Mouse (Mus musculus): Measurements from ENCODE around the gene Ifnl2.
"Not testable (repeated sequence)": the region's sequence is repeated elsewhere in the genome, so short reads cannot be mapped to it uniquely, and the experiment has no call there.

The Ifnl2 gene

GRCm38 (mm10) chr7:28510405-28510974 is at the start of gene Ifnl2:
Gene Ifnl2, minus strand, starts transcription at chr7:28510455.
- DNase-seq (ENCODE audit: low read depth, low spot score): not testable (repeated sequence)

- DNase-seq (ENCODE audit: low read depth, low spot score): no peak
These were observed 48.2 kb upstream of the Ifnl2 start for GRCm38 (mm10) chr7:28558486-28558885.

- DNase-seq (ENCODE audit: low read depth, low spot score): no peak
These were observed 47.5 kb upstream of the Ifnl2 start for GRCm38 (mm10) chr7:28557708-28558107.

DNA sequence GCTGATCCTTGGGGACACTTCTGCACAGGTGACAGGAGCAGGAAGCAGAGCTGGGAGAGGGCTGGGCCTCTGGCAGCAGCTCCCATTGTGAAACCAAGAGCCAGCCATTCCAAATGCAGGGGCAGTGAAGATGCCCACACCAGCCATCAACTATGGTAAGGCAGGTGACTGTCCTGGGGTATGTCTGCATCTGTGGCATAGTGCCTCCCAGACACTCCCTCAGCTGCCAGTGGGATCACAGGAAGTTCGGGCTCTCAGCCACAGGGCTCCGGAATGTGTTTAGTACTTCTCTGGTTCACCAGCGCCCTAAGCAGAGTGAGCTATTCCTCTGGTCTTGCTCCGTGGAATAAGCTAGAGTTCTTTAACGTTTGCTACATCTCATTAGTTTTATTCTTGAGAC is 46.8 kb upstream of the Ifnl2 start:
- DNase-seq (ENCODE audit: low read depth, low spot score): no peak

DNA sequence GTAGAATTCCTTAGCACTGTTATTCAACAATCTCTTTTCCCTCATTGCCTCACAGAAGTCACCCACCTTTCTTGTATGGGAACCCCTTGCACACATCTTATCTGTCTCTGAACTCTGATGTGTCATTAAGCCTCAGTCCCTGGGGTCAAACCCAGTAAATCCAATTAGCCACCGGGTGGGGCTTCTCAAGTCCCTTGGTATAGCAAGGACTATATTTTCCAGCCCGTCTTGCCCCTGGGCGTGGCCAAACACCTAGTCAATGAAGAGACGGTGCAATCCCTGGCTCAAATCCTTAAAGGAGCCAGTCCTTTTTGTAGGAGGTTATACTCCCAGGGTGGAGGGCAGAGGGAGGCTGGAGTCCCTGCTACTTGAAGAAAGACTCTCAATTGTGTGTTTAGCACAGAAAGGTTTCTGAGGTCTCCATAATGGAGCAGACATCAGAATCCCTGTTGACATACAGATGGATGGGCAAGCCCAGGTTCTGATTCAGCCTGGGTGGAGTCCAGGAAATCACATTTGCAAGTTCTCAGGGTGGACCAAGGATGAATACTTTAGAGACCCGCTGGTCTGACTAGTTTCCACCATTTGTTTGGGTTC is 45.8 kb upstream of the Ifnl2 start:
- DNase-seq (ENCODE audit: low read depth, low spot score): no peak

- no peak for DNase-seq (ENCODE audit: low read depth, low spot score)
These were observed 42.8 kb upstream of the Ifnl2 start for GRCm38 (mm10) chr7:28553076-28553475.

DNA sequence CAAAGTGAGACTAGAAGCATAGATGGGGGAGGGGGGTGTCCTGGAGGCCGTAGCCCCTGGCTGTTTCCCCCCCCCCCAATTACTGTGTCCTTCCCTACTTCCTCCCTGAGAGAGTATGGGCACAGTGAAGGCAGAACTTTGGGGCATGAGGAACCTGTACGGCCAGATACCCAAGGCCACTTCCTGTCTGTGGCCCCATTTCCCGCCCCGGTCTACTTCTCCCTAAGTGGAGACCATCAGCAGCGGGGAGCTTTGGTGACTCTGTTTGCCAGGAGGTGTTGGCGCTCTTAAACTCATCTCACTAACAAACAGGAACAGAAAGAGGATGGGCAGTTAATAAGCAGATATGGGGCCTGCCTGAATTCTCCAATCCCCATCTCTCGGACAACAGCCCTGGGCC is 37.4 kb upstream of the Ifnl2 start:
- DNase-seq (ENCODE audit: low read depth, low spot score): no peak

GRCm38 (mm10) chr7:28547154-28547553 is 36.9 kb upstream of the Ifnl2 start, which contains the start of gene Nccrp1:
Gene Nccrp1, minus strand, starts transcription at chr7:28547254.
- no peak for DNase-seq (ENCODE audit: low read depth, low spot score)

GRCm38 (mm10) chr7:28546649-28547048 is 36.4 kb upstream of the Ifnl2 start:
- DNase-seq (ENCODE audit: low read depth, low spot score): no peak

DNA sequence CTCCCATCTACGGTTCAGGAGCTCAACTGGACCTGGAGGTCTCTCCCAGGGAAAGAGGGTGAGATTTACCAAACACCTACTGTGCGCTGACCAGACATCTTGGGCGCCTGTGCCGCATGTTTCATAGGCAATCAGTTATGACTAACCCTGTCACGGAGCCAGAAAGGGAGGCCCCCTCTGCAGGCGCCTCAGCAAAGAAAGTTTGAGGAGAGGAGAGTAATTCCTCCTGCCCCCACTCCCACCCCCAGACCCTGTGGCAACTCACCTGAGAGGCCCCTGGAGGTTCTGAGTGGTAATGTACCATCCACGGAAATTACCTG is 35.6 kb upstream of the Ifnl2 start:
- no peak for DNase-seq (ENCODE audit: low read depth, low spot score)

- no peak for DNase-seq (ENCODE audit: low read depth, low spot score)
These were observed 35.0 kb upstream of the Ifnl2 start for GRCm38 (mm10) chr7:28545048-28545890.

GRCm38 (mm10) chr7:28544051-28544601 is 33.9 kb upstream of the Ifnl2 start:
- no peak for DNase-seq (ENCODE audit: low read depth, low spot score)

- DNase-seq (ENCODE audit: low read depth, low spot score): no peak
These were observed 30.3 kb upstream of the Ifnl2 start, which contains the start of gene Sycn for GRCm38 (mm10) chr7:28540526-28540925. Gene Sycn, plus strand, starts transcription at chr7:28540885.

- DNase-seq (ENCODE audit: low read depth, low spot score): not testable (repeated sequence)
These were observed 28.6 kb upstream of the Ifnl2 start for GRCm38 (mm10) chr7:28538886-28539285.

DNA sequence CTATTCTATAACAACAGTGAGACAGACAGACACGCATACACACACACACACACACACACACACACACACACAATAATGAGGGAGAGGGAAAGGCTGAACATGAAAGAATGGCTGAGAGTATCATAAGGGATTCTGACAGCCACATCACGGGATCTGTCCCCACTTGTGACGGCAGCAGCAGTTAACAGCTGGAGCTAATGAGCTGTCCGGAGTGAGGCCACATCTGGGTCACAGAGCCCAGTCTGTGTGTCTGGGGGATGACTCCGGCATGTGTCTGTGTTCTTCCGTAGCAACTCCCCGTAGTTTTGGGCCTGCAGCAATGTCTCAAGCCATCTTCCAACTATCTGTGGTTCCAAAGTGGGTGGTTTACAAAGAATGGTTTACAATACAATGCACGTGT is 21.8 kb upstream of the Ifnl2 start:
- DNase-seq (ENCODE audit: low read depth, low spot score): no peak

DNA sequence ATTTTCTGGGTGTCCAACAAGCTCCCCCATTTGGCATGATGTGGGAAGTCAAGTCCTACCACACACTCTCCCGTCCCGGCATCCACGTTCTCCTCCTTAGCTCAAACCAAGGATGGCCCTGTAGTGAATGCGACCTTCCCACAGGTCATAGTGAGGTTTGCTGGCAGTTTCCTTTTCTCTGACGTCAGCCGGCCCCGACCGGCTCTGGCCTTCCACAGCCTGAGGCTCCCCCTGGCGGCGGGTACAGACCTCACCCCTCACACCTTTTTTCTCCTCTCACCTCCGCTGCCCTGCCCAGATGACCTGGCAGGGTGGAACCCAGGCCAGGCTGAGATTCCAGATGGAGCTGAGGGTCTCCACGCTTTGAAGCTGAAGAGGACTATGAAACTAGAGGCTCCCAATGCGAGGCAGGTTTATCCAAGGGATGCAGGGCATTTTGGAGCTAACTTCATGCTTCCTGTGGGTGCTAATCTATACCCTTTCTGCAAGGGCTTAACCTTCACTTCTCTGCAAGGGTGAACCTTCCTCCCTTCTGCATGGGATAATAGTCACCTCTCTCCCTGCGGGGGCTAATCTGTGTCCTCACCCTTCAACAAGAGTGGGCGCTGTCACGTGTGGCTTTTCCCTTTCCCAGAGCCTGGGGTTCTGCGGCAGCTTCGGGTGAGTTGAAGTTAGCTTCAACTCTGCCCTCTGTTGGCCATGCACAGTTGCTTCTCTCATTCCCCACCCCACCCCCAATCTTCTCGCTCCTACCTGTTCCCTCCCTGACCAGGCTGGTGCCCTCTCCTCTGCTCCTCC is 17.9 kb upstream of the Ifnl2 start:
- DNase-seq (ENCODE audit: low read depth, low spot score): peak; percentile 32

GRCm38 (mm10) chr7:28522536-28522935 is 12.3 kb upstream of the Ifnl2 start, which contains the start of gene Ifnl3:
Gene Ifnl3, plus strand, starts transcription at chr7:28522836.
- DNase-seq (ENCODE audit: low read depth, low spot score): not testable (repeated sequence)

GRCm38 (mm10) chr7:28511441-28511840 is 1.2 kb upstream of the Ifnl2 start:
- no peak for DNase-seq (ENCODE audit: low read depth, low spot score)

- DNase-seq (ENCODE audit: low read depth, low spot score): not testable (repeated sequence)
These were observed 1.1 kb downstream of the Ifnl2 start for GRCm38 (mm10) chr7:28509121-28509520.

DNA sequence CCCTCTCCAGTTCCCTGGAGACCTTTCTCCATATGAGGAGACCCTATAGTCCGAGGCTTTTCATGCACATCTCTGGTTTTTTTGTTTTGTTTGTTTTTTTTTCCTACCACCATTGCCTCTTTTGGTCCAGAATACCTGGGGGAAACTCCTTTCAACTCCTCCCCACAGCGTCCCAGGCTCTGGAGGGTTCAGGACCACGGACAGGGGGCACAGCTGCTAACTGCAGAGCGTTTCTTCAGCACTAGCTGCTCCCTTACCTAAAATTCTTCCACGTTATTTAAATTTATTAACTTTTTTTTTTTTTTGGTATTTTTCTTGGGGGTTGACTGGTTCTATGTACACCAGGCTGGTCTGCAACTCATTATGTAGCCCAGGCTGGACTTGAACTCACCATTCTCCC is 4.7 kb downstream of the Ifnl2 start:
- DNase-seq (ENCODE audit: low read depth, low spot score): no peak

DNA sequence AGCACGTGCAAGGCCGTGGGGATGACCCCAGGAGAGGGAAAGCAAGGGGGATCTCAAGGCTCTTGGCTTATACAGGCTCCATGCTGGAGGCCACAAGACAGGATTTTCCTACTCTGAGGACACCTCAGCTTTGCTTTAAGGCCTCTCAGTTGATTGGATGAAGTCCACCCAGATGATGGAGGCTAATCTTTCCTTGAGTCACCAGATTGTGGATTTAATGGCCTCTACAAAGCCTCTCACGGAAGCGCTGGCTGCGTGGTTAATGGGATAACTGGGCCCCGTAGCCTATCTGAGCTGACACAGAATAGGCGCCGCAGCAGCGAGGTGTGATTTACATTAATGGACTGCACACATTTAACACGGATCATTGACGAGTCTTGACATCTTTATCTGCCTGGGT is 14.8 kb downstream of the Ifnl2 start:
- DNase-seq (ENCODE audit: low read depth, low spot score): peak; percentile 50

DNA sequence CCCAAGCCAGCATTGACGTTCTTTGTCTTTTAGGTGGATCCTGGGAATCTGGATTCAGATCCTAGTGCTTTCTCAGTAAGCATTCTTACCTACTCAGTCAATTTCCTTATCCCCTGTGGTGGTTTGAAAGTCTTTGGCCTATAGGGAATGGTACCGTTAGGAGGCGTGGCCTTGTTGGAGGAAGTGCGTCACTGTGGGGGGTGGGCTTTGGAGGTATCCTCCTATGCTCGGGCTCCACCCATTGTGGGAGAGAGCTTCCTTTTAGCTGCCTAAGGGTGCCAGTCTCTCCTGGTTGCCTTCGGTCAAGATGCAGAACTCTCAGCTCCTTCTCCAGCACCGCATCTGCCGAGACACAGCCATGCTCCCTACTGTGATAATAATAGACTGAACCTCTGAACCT is 17.9 kb downstream of the Ifnl2 start:
- DNase-seq (ENCODE audit: low read depth, low spot score): no peak
